Mouse (Mus musculus) liver, embryonic 13.5 days (tissue): ENCODE data around the gene Olfr1396. TPM values are rescaled to one million over a fixed set of nuclear protein-coding genes. Genes with fewer than 3 reads are reported as not detected.
A peak's percentile ranks its signal among the peaks of the same experiment; 100 is the strongest.

Source experiments
- ATAC-seq: fragments of 200-750 bp; cut with Nextera tagmentation; 2 replicates; pipeline ENCODE4 v1.8.0; 2017; ENCODE audit warnings: low read depth, mild to moderate bottlenecking, moderate number of reproducible peaks, moderate library complexity
- DNase-seq: peaks from one replicate; pipeline ENCODE4 v3.0.0; 2022
- H3K27ac ChIP-seq: fragments of 300-500 bp; sonication (generic); 2 replicates; pipeline ENCODE4 v1.5.1; 2015; ENCODE audit warnings: moderate library complexity, mild to moderate bottlenecking, inconsistent platforms
- H3K27me3 ChIP-seq: fragments of 300-500 bp; sonication (generic); 2 replicates; pipeline ENCODE4 v1.6.1; 2015; ENCODE audit warnings: mild to moderate bottlenecking, inconsistent platforms
- H3K36me3 ChIP-seq: fragments of 300-500 bp; sonication (generic); 2 replicates; pipeline ENCODE4 v1.6.1; 2015; ENCODE audit warnings: mild to moderate bottlenecking, inconsistent platforms
- H3K4me1 ChIP-seq: fragments of 300-500 bp; sonication (generic); replicated peaks from 2 replicates; pipeline ENCODE4 v1.6.1; 2015; ENCODE audit warnings: inconsistent platforms
- H3K4me2 ChIP-seq: fragments of 300-500 bp; sonication (generic); 2 replicates; pipeline ENCODE4 v1.6.1; 2015; ENCODE audit warnings: inconsistent platforms, mild to moderate bottlenecking, moderate library complexity
- H3K4me3 ChIP-seq: fragments of 300-500 bp; sonication (generic); replicated peaks from 2 replicates; pipeline ENCODE4 v1.5.1; 2015; ENCODE audit warnings: mild to moderate bottlenecking, inconsistent platforms
- H3K9ac ChIP-seq: fragments of 300-500 bp; sonication (generic); 2 replicates; pipeline ENCODE4 v1.6.1; 2015; ENCODE audit warnings: mild to moderate bottlenecking, inconsistent platforms
- H3K9me3 ChIP-seq: fragments of 300-500 bp; sonication (generic); replicated peaks from 2 replicates; pipeline ENCODE4 v1.6.1; 2016; ENCODE audit warnings: inconsistent platforms
- WGBS: fragments of 180-500 bp; shearing (Covaris S2); methylation state at CpG from one replicate; pipeline ENCODE4 v1.1.7; 2015; ENCODE audit not compliant: insufficient replicate concordance; 5-methylcytosine and 5-hydroxymethylcytosine counted together
- polyA plus RNA-seq: library from polyadenylated mRNA; unstranded; fragments of >200 nt; fragmentation: Nextera tagmentation; extraction: Ambion mirVana; gene quantifications from 2 replicates; pipeline ENCODE4 v1.2.1, GENCODE M21; 2015

Olfr1396 gene
- polyA plus RNA-seq, 1 experiment from 2014 or later: not detected

GRCm38 (mm10) chr11:49105752-49106151, 8.9 kb downstream of the Olfr1396 start:
- Histone ChIP-seq H3K4me3 (no peak overlapping the region), H3K9ac (no peak overlapping the region)
- WGBS: 63% methylated on average over 1 of the region's 1 CpGs

GRCm38 (mm10) chr11:49103047-49103693, 11.5 kb downstream of the Olfr1396 start:
- peaks cover 40% of the 10 kb centered on the region for H3K4me1 ChIP-seq
- H3K4me2 ChIP-seq: no peak overlapping the region
- no peak overlapping the region for H3K27ac ChIP-seq
- DNase-seq (peak; percentile 67), ATAC-seq (peak; percentile 52; the same call in 1 of the 2 replicates)
- no peaks in the 10 kb centered on the region for H3K27me3 ChIP-seq
- H3K36me3 ChIP-seq: no peaks in the 10 kb centered on the region
- H3K9ac ChIP-seq: peak overlapping the region; percentile 11; the same call in 1 of the 2 replicates
- H3K4me3 ChIP-seq: no peak overlapping the region
- H3K9me3 ChIP-seq: no peaks in the 10 kb centered on the region
- WGBS: 19% methylated on average over 8 of the region's 8 CpGs

More at GRCm38 (mm10) chr11:49105752-49106151, 8.9 kb downstream of the Olfr1396 start:
- peaks cover 34% of the 10 kb centered on the region for H3K4me1 ChIP-seq
- no peaks in the 10 kb centered on the region for H3K36me3 ChIP-seq
- no peak overlapping the region for H3K4me2 ChIP-seq
- no peak overlapping the region for H3K27ac ChIP-seq
- no peaks in the 10 kb centered on the region for H3K9me3 ChIP-seq
- ATAC-seq (no peak), DNase-seq (no peak)
- H3K27me3 ChIP-seq: no peaks in the 10 kb centered on the region

- H3K4me1 ChIP-seq: peaks cover 40% of the 10 kb centered on the region
- H3K36me3 ChIP-seq: no peaks in the 10 kb centered on the region
- H3K9me3 ChIP-seq: no peaks in the 10 kb centered on the region
- no peak overlapping the region for H3K9ac ChIP-seq
- H3K27ac ChIP-seq: peak overlapping the region; percentile 19; the same call in 1 of the 2 replicates
- peak; percentile 19; the same call in 1 of the 2 replicates for ATAC-seq
- no peak overlapping the region for H3K4me2 ChIP-seq
- no peaks in the 10 kb centered on the region for H3K27me3 ChIP-seq
- H3K4me3 ChIP-seq: no peak overlapping the region
- WGBS: 49% methylated on average over 5 of the region's 5 CpGs
- DNase-seq: no peak
Observed at GRCm38 (mm10) chr11:49101500-49101899, 13.2 kb downstream of the Olfr1396 start.

- Histone ChIP-seq H3K27me3 (no peaks in the 10 kb centered on the region), H3K27ac (no peak overlapping the region), H3K9me3 (no peaks in the 10 kb centered on the region), H3K4me3 (no peak overlapping the region), H3K4me1 (peaks cover 40% of the 10 kb centered on the region), H3K9ac (no peak overlapping the region), H3K36me3 (no peaks in the 10 kb centered on the region), H3K4me2 (no peak overlapping the region)
- no peak for DNase-seq
- 69% methylated on average over 3 of the region's 3 CpGs for WGBS
- ATAC-seq: no peak
Observed at GRCm38 (mm10) chr11:49100409-49100808, 14.3 kb downstream of the Olfr1396 start.

GRCm38 (mm10) chr11:49095367-49095766, 19.3 kb downstream of the Olfr1396 start:
- WGBS: 83% methylated on average over 4 of the region's 4 CpGs
- no peak overlapping the region for H3K9ac ChIP-seq
- ATAC-seq: no peak

GRCm38 (mm10) chr11:49093861-49094660, 20.6 kb downstream of the Olfr1396 start:
- ATAC-seq (no peak), DNase-seq (no peak)
- WGBS: 76% methylated on average over 6 of the region's 6 CpGs
- Histone ChIP-seq H3K36me3 (no peaks in the 10 kb centered on the region), H3K27ac (no peak overlapping the region), H3K9ac (no peak overlapping the region), H3K4me3 (no peak overlapping the region), H3K9me3 (no peaks in the 10 kb centered on the region), H3K4me2 (no peak overlapping the region), H3K27me3 (no peaks in the 10 kb centered on the region), H3K4me1 (peaks cover 42% of the 10 kb centered on the region)

More at GRCm38 (mm10) chr11:49095367-49095766, 19.3 kb downstream of the Olfr1396 start:
- H3K27ac ChIP-seq: no peak overlapping the region
- no peak overlapping the region for H3K4me2 ChIP-seq
- H3K9me3 ChIP-seq: no peaks in the 10 kb centered on the region
- H3K4me3 ChIP-seq: no peak overlapping the region
- DNase-seq: no peak
- no peaks in the 10 kb centered on the region for H3K36me3 ChIP-seq
- peaks cover 32% of the 10 kb centered on the region for H3K4me1 ChIP-seq
- H3K27me3 ChIP-seq: no peaks in the 10 kb centered on the region

- DNase-seq (no peak), ATAC-seq (no peak)
- Histone ChIP-seq H3K36me3 (no peaks in the 10 kb centered on the region), H3K9me3 (no peaks in the 10 kb centered on the region), H3K27ac (peak overlapping the region; percentile 68), H3K9ac (no peak overlapping the region), H3K4me3 (no peak overlapping the region), H3K4me1 (peaks cover 54% of the 10 kb centered on the region), H3K4me2 (no peak overlapping the region), H3K27me3 (no peaks in the 10 kb centered on the region)
- 74% methylated on average over 2 of the region's 2 CpGs for WGBS
Observed at GRCm38 (mm10) chr11:49092786-49093185, 21.9 kb downstream of the Olfr1396 start.

GRCm38 (mm10) chr11:49092053-49092586, 22.6 kb downstream of the Olfr1396 start:
- Histone ChIP-seq H3K27ac (peak overlapping the region; percentile 68), H3K9me3 (no peaks in the 10 kb centered on the region), H3K27me3 (no peaks in the 10 kb centered on the region), H3K36me3 (no peaks in the 10 kb centered on the region), H3K4me2 (no peak overlapping the region), H3K9ac (peak overlapping the region; percentile 26; the same call in 1 of the 2 replicates), H3K4me3 (no peak overlapping the region), H3K4me1 (peaks cover 59% of the 10 kb centered on the region)
- 95% methylated on average over 1 of the region's 1 CpGs for WGBS
- DNase-seq: no peak
- no peak for ATAC-seq

GRCm38 (mm10) chr11:49091171-49091570, 23.5 kb downstream of the Olfr1396 start:
- 46% methylated on average over 4 of the region's 4 CpGs for WGBS
- Histone ChIP-seq H3K4me2 (no peak overlapping the region), H3K27ac (peak overlapping the region; percentile 81), H3K4me3 (no peak overlapping the region), H3K27me3 (no peaks in the 10 kb centered on the region), H3K4me1 (peaks cover 68% of the 10 kb centered on the region), H3K9ac (no peak overlapping the region), H3K36me3 (no peaks in the 10 kb centered on the region), H3K9me3 (no peaks in the 10 kb centered on the region)
- no peak for ATAC-seq
- no peak for DNase-seq

GRCm38 (mm10) chr11:49090551-49090950, 24.1 kb downstream of the Olfr1396 start:
- H3K36me3 ChIP-seq: no peaks in the 10 kb centered on the region
- H3K4me2 ChIP-seq: no peak overlapping the region
- H3K9me3 ChIP-seq: no peaks in the 10 kb centered on the region
- WGBS: 83% methylated on average over 5 of the region's 5 CpGs
- peaks cover 75% of the 10 kb centered on the region for H3K4me1 ChIP-seq
- no peak for DNase-seq
- H3K4me3 ChIP-seq: no peak overlapping the region
- no peaks in the 10 kb centered on the region for H3K27me3 ChIP-seq
- peak overlapping the region; percentile 81 for H3K27ac ChIP-seq
- H3K9ac ChIP-seq: no peak overlapping the region
- no peak for ATAC-seq

GRCm38 (mm10) chr11:49089735-49090507, 24.8 kb downstream of the Olfr1396 start:
- Histone ChIP-seq H3K4me3 (no peak overlapping the region), H3K4me2 (peak overlapping the region; percentile 24; the same call in 1 of the 2 replicates), H3K27me3 (no peaks in the 10 kb centered on the region), H3K9ac (no peak overlapping the region), H3K9me3 (no peaks in the 10 kb centered on the region), H3K4me1 (peaks cover 81% of the 10 kb centered on the region), H3K27ac (peak overlapping the region; percentile 81), H3K36me3 (no peaks in the 10 kb centered on the region)
- DNase-seq: no peak
- WGBS: 40% methylated on average over 3 of the region's 3 CpGs
- ATAC-seq: no peak
